Mouse (Mus musculus) forebrain, embryonic 15.5 days (tissue): ENCODE results near the gene Kdm5b. TPM values are rescaled to one million over a fixed set of nuclear protein-coding genes. Genes with fewer than 3 reads are reported as not detected.

Source experiments
- ATAC-seq: fragments of 200-750 bp; cut with Nextera tagmentation; replicated peaks from 2 replicates; pipeline ENCODE4 v1.8.0; 2017; ENCODE audit warnings: mild to moderate bottlenecking, moderate TSS enrichment, moderate library complexity
- H3K27ac ChIP-seq: fragments of 300-500 bp; sonication (generic); replicated peaks from 2 replicates; pipeline ENCODE4 v1.5.1; 2015; ENCODE audit warnings: mild to moderate bottlenecking, inconsistent platforms
- H3K27me3 ChIP-seq: fragments of 300-500 bp; sonication (generic); 2 replicates; pipeline ENCODE4 v1.6.1; 2015; ENCODE audit warnings: inconsistent platforms
- H3K36me3 ChIP-seq: fragments of 300-500 bp; sonication (generic); 2 replicates; pipeline ENCODE4 v1.6.1; 2015; ENCODE audit warnings: mild to moderate bottlenecking, inconsistent platforms
- H3K4me1 ChIP-seq: fragments of 300-500 bp; sonication (generic); 2 replicates; pipeline ENCODE4 v1.6.1; 2015; ENCODE audit warnings: inconsistent platforms
- H3K4me2 ChIP-seq: fragments of 300-500 bp; sonication (generic); replicated peaks from 2 replicates; pipeline ENCODE4 v1.6.1; 2015; ENCODE audit warnings: mild to moderate bottlenecking, inconsistent platforms
- H3K4me3 ChIP-seq: fragments of 300-500 bp; sonication (generic); 2 replicates; pipeline ENCODE4 v1.5.1; 2015; ENCODE audit warnings: mild to moderate bottlenecking, inconsistent platforms
- H3K9ac ChIP-seq: fragments of 300-500 bp; sonication (generic); replicated peaks from 2 replicates; pipeline ENCODE4 v1.6.1; 2015; ENCODE audit warnings: mild to moderate bottlenecking, inconsistent platforms
- H3K9me3 ChIP-seq: fragments of 300-500 bp; sonication (generic); 2 replicates; pipeline ENCODE4 v1.6.1; 2016; ENCODE audit warnings: inconsistent platforms
- WGBS: fragments of 180-500 bp; shearing (Covaris S2); methylation state at CpG from one replicate; pipeline ENCODE4 v1.1.7; 2015; ENCODE audit warnings: mixed read lengths; 5-methylcytosine and 5-hydroxymethylcytosine counted together
- polyA plus RNA-seq: library from polyadenylated mRNA; unstranded; fragments of >200 nt; fragmentation: Nextera tagmentation; extraction: Ambion mirVana; gene quantifications from 2 replicates; pipeline ENCODE4 v1.2.1, GENCODE M21; 2015

The Kdm5b gene
- polyA plus RNA-seq, 1 experiment from 2014 or later, result 107 TPM

DNA sequence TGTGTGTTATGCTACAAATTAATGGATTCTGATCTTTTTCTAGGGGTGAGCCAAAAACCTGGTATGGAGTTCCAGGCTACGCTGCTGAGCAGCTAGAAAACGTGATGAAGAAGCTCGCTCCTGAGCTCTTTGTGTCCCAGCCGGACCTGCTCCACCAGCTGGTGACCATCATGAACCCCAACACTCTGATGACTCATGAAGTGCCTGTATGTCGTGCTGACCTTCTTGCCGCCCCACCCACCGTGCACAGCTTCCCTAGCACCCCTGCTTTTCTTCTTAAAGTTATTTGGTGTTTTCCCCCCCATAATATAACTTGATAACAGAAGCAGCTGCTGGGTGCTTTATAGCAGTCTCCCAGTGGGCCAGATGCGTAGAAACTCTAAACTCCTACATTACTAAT lies 45.7 kb downstream of the Kdm5b start:
- no peak overlapping the region for H3K4me3 ChIP-seq
- H3K27ac ChIP-seq, result no peak overlapping the region
- peaks cover 77% of the 10 kb centered on the region for H3K36me3 ChIP-seq
- no peak for ATAC-seq
- H3K9ac ChIP-seq, result no peak overlapping the region
- H3K27me3 ChIP-seq, result no peaks in the 10 kb centered on the region
- H3K9me3 ChIP-seq, result no peaks in the 10 kb centered on the region
- H3K4me1 ChIP-seq, result no peaks in the 10 kb centered on the region
- no peak overlapping the region for H3K4me2 ChIP-seq
- 91% methylated on average over 8 of the region's 8 CpGs for WGBS

- H3K4me3 ChIP-seq, result no peak overlapping the region
- H3K9ac ChIP-seq, result no peak overlapping the region
- ATAC-seq, result no peak
- H3K9me3 ChIP-seq, result no peaks in the 10 kb centered on the region
- no peaks in the 10 kb centered on the region for H3K27me3 ChIP-seq
- H3K4me1 ChIP-seq, result no peaks in the 10 kb centered on the region
- H3K36me3 ChIP-seq, result peaks cover 77% of the 10 kb centered on the region
- 100% methylated on average over 2 of the region's 2 CpGs for WGBS
- no peak overlapping the region for H3K4me2 ChIP-seq
- H3K27ac ChIP-seq, result no peak overlapping the region
Measured at GRCm38 (mm10) chr1:134606381-134606780, 46.4 kb downstream of the Kdm5b start.

DNA sequence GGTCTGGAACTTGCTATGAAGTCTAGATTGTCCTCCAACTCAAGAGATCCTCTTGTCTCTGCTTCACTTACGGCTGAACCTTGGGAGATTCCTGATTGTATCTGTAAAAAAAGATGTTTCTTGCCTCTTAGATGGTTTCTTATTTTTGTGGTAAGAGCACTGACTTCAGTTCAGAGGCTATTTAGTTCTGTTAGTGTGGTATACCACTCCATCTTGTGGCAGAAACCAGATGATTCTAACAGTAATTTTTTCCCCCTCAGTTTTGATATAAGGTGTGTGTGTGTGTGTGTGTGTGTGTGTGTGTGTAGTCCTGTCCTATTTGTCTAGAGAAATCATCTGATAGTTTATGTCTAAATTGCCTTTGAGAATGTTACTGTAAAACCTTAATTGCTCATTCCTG lies 47.3 kb downstream of the Kdm5b start:
- H3K9me3 ChIP-seq, result no peaks in the 10 kb centered on the region
- no peak overlapping the region for H3K4me2 ChIP-seq
- ATAC-seq, result no peak
- H3K4me1 ChIP-seq, result no peaks in the 10 kb centered on the region
- H3K36me3 ChIP-seq, result peaks cover 72% of the 10 kb centered on the region
- no peak overlapping the region for H3K4me3 ChIP-seq
- H3K27me3 ChIP-seq, result no peaks in the 10 kb centered on the region
- 89% methylated on average over 1 of the region's 1 CpGs for WGBS
- H3K27ac ChIP-seq, result no peak overlapping the region
- H3K9ac ChIP-seq, result no peak overlapping the region

- Histone ChIP-seq H3K27ac (no peak overlapping the region), H3K27me3 (no peaks in the 10 kb centered on the region), H3K4me1 (no peaks in the 10 kb centered on the region), H3K4me2 (no peak overlapping the region), H3K9me3 (no peaks in the 10 kb centered on the region), H3K4me3 (no peak overlapping the region), H3K36me3 (peaks cover 79% of the 10 kb centered on the region), H3K9ac (no peak overlapping the region)
- WGBS, result 37% methylated on average over 4 of the region's 4 CpGs
- ATAC-seq, result no peak
Measured at GRCm38 (mm10) chr1:134609172-134609571, 49.2 kb downstream of the Kdm5b start.

DNA sequence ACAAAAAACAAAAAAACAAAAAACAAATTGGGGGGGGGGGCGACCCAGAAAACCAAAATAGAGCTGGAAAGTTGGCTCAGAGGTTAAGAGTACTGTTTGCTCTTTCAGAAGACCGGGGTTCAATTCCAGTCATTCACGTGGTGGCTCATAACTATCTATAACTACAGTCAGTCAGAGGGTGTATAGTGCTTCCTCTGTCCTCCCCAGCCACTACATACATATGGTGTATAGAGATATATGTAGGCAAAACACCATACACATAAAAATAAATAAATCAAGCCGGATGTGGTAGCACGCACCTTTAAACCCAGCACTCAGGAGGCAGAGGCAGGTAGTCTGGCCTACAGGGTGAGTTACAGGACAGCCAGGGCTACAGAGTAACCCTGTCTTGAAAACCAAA lies 54.6 kb downstream of the Kdm5b start:
- WGBS, result 97% methylated on average over 5 of the region's 5 CpGs
- no peak overlapping the region for H3K4me2 ChIP-seq
- H3K4me3 ChIP-seq, result no peak overlapping the region
- H3K36me3 ChIP-seq, result peaks cover 76% of the 10 kb centered on the region
- no peaks in the 10 kb centered on the region for H3K4me1 ChIP-seq
- no peak overlapping the region for H3K27ac ChIP-seq
- no peak overlapping the region for H3K9ac ChIP-seq
- ATAC-seq, result no peak
- H3K27me3 ChIP-seq, result no peaks in the 10 kb centered on the region
- H3K9me3 ChIP-seq, result no peaks in the 10 kb centered on the region

GRCm38 (mm10) chr1:134614988-134615387 lies 55.0 kb downstream of the Kdm5b start:
- H3K27me3 ChIP-seq, result no peaks in the 10 kb centered on the region
- no peak overlapping the region for H3K4me2 ChIP-seq
- H3K4me1 ChIP-seq, result no peaks in the 10 kb centered on the region
- H3K9ac ChIP-seq, result no peak overlapping the region
- no peak for ATAC-seq
- no peak overlapping the region for H3K4me3 ChIP-seq
- no peak overlapping the region for H3K27ac ChIP-seq
- 97% methylated on average over 2 of the region's 2 CpGs for WGBS
- H3K9me3 ChIP-seq, result no peaks in the 10 kb centered on the region
- H3K36me3 ChIP-seq, result peaks cover 80% of the 10 kb centered on the region

- Histone ChIP-seq H3K4me2 (no peak overlapping the region), H3K4me3 (no peak overlapping the region), H3K9me3 (no peaks in the 10 kb centered on the region), H3K4me1 (no peaks in the 10 kb centered on the region), H3K27me3 (no peaks in the 10 kb centered on the region), H3K27ac (no peak overlapping the region), H3K9ac (no peak overlapping the region), H3K36me3 (peaks cover 89% of the 10 kb centered on the region)
- WGBS, result 89% methylated on average over 9 of the region's 9 CpGs
- no peak for ATAC-seq
Measured at GRCm38 (mm10) chr1:134617656-134618055, 57.7 kb downstream of the Kdm5b start.

DNA sequence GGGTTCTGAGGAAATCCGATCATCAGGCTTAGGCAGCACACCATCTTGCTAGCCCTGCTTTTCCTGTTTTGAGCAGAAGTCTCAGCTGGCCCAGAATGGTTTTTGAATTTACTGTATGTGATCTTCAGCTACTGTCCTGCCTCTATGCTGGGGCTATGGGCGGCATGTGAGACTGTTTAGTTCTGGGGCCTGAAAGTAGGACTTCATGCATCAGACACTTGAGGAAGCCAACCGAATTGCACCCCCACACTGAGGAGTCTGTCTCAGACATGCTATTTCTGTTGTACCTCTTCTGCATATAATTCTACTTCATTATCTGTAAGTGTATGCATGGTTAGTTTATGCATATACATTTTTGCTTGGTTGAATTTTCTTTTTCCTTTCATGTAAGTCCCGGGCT lies 65.4 kb downstream of the Kdm5b start:
- 92% methylated on average over 4 of the region's 4 CpGs for WGBS
- no peaks in the 10 kb centered on the region for H3K4me1 ChIP-seq
- no peak for ATAC-seq
- H3K9me3 ChIP-seq, result no peaks in the 10 kb centered on the region
- no peaks in the 10 kb centered on the region for H3K27me3 ChIP-seq
- no peak overlapping the region for H3K27ac ChIP-seq
- H3K4me3 ChIP-seq, result no peak overlapping the region
- peaks cover 93% of the 10 kb centered on the region for H3K36me3 ChIP-seq
- no peak overlapping the region for H3K4me2 ChIP-seq
- H3K9ac ChIP-seq, result no peak overlapping the region

DNA sequence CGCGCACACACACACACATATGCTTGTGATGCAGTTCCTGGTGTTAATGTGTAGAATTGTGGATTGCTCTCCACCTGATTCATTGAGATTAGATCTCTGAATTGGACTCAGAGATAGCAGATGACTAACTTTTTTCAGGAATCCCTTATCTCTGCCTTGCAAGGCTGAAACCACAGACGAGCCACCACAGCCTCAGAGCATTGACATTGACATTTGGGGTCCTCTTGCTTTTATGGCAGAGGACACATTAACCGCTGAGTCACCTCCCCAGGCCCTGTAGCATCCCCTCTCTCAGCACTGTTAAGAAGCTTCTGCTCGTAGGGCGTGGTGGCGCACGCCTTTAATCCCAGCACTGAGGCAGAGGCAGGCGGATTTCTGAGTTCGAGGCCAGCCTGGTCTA lies 69.5 kb downstream of the Kdm5b start:
- Histone ChIP-seq H3K27me3 (no peaks in the 10 kb centered on the region), H3K27ac (no peak overlapping the region), H3K4me1 (no peaks in the 10 kb centered on the region), H3K4me3 (no peak overlapping the region), H3K4me2 (no peak overlapping the region), H3K9me3 (no peaks in the 10 kb centered on the region), H3K36me3 (peaks cover 96% of the 10 kb centered on the region), H3K9ac (no peak overlapping the region)
- WGBS, result 97% methylated on average over 10 of the region's 10 CpGs
- no peak for ATAC-seq

GRCm38 (mm10) chr1:134634296-134634695 lies 74.3 kb downstream of the Kdm5b start:
- Histone ChIP-seq H3K4me1 (no peaks in the 10 kb centered on the region), H3K4me2 (no peak overlapping the region), H3K9ac (no peak overlapping the region), H3K9me3 (no peaks in the 10 kb centered on the region), H3K4me3 (no peak overlapping the region), H3K27me3 (no peaks in the 10 kb centered on the region), H3K36me3 (peaks cover 52% of the 10 kb centered on the region), H3K27ac (no peak overlapping the region)
- WGBS, result 83% methylated on average over 7 of the region's 7 CpGs
- no peak for ATAC-seq

DNA sequence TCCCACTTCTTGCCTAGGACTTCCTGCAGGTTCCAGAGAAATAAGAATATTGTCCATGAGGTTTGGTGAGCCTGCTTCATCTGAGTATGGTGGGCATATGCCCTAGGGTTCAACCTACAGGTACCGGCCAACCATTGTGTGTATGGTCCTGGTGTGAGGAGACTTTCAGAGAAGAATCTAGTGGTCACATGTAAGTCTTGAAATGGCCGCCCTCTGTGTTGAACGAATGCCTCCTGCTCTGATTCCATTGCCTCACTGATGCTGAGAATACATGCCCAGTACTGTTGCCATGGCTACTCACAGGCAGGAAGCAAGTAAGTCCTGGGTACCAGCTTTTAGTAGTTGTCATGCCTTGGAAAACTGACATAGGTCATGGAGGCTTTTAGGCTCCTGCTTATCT lies 76.3 kb downstream of the Kdm5b start:
- no peaks in the 10 kb centered on the region for H3K9me3 ChIP-seq
- no peak overlapping the region for H3K4me3 ChIP-seq
- no peak overlapping the region for H3K9ac ChIP-seq
- peak; percentile 44; the same call in 1 of the 2 replicates for ATAC-seq
- peaks cover 33% of the 10 kb centered on the region for H3K36me3 ChIP-seq
- 82% methylated on average over 3 of the region's 3 CpGs for WGBS
- no peak overlapping the region for H3K4me2 ChIP-seq
- no peak overlapping the region for H3K27ac ChIP-seq
- H3K4me1 ChIP-seq, result no peaks in the 10 kb centered on the region
- H3K27me3 ChIP-seq, result no peaks in the 10 kb centered on the region

GRCm38 (mm10) chr1:134636684-134637083 lies 76.7 kb downstream of the Kdm5b start:
- Histone ChIP-seq H3K36me3 (peaks cover 30% of the 10 kb centered on the region), H3K27me3 (peaks cover under 1% of the 10 kb centered on the region; the same call in 1 of the 2 replicates), H3K9ac (no peak overlapping the region), H3K4me1 (no peaks in the 10 kb centered on the region), H3K4me3 (no peak overlapping the region), H3K4me2 (no peak overlapping the region), H3K27ac (no peak overlapping the region), H3K9me3 (no peaks in the 10 kb centered on the region)
- 15% methylated on average over 3 of the region's 3 CpGs for WGBS
- ATAC-seq, result 0 out of 2 replicates have a peak, but pooled peaks have one; percentile 29

DNA sequence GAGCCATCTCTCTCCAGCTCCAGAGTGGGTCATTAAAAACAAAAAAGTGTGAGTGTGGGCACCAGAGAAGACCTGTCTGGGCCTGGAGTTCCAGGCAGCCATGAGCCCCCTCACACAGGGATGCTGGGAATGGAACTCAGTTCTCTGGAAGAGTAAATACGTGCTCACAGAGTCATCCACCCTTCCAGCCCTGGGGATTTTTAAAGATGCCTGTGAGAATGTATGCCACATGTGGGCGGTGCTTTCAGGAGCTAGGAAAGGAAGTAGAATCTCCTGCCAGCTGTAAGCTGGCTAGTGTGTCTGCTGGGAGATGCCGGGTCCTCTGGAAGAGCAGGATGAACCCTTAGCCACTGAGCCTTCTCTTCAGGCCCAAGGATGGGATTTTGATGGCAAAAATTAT lies 78.1 kb downstream of the Kdm5b start:
- Histone ChIP-seq H3K27ac (no peak overlapping the region), H3K36me3 (peaks cover 16% of the 10 kb centered on the region), H3K4me2 (no peak overlapping the region), H3K4me3 (no peak overlapping the region), H3K9ac (no peak overlapping the region), H3K27me3 (peaks cover 8% of the 10 kb centered on the region; the same call in 1 of the 2 replicates), H3K4me1 (no peaks in the 10 kb centered on the region), H3K9me3 (no peaks in the 10 kb centered on the region)
- WGBS, result 41% methylated on average over 3 of the region's 3 CpGs
- ATAC-seq, result no peak
